Comparison of ENCODE assay signal across 15 mouse cellular contexts in genomic region chr9:78233121-78233695, GRCm38 (mm10). TPM values are rescaled to one million over a fixed set of nuclear protein-coding genes. Genes with fewer than 3 reads are reported as not detected.
"Had no signal": no experiment of that assay in that cellular context is flagged by ENCODE, and none has a peak within 500 bp of the region (broad histone marks: within the 10 kb centered on the region; RNA-seq: fewer than 3 reads in every experiment).

No protein-coding gene starts in this region.

RNA-seq across cellular contexts. Expression of gene Gsta1, which starts 2.8 kb away (rescaled TPM):
- total RNA-seq: layer of hippocampus, adult 2 months; layer of hippocampus, postnatal 25 days; left cerebral cortex, adult 18-20 months; left cerebral cortex, postnatal 25 days had no signal
- polyA plus RNA-seq: kidney, embryonic 14.5 days; limb, embryonic 10.5 days; limb, embryonic 13.5 days; liver, embryonic 12.5 days; liver, embryonic 15.5 days; midbrain, embryonic 10.5 days; midbrain, embryonic 15.5 days; neural tube, embryonic 14.5 days had no signal

RNA-seq across cellular contexts. Expression of gene Gm3776, which starts 23.7 kb away (rescaled TPM):
- total RNA-seq: layer of hippocampus, adult 2 months; layer of hippocampus, postnatal 25 days; left cerebral cortex, adult 18-20 months; left cerebral cortex, postnatal 25 days had no signal
- polyA plus RNA-seq: kidney, embryonic 14.5 days; limb, embryonic 10.5 days; limb, embryonic 13.5 days; liver, embryonic 12.5 days; lung, embryonic 15.5 days; midbrain, embryonic 10.5 days; midbrain, embryonic 15.5 days; neural tube, embryonic 14.5 days had no signal

RNA-seq across cellular contexts. Expression of gene Gm10639, which starts 56.5 kb away (rescaled TPM):
- total RNA-seq: layer of hippocampus, adult 2 months; layer of hippocampus, postnatal 25 days; left cerebral cortex, adult 18-20 months; left cerebral cortex, postnatal 25 days had no signal
- polyA plus RNA-seq: limb, embryonic 10.5 days; limb, embryonic 13.5 days; liver, embryonic 12.5 days; liver, embryonic 15.5 days; lung, embryonic 15.5 days; midbrain, embryonic 10.5 days; midbrain, embryonic 15.5 days; neural tube, embryonic 14.5 days; stomach, embryonic 14.5 days; thymus, adult 2 months had no signal
